Mouse (Mus musculus) thymus, postnatal 10 days (tissue): ENCODE data around the gene Acin1.
A peak's percentile ranks its signal among the peaks of the same experiment; 100 is the strongest.
"Not testable (repeated sequence)": the region's sequence is repeated elsewhere in the genome, so short reads cannot be mapped to it uniquely, and the experiment has no call there.

ENCODE experiments used
- DNase-seq, 2 experiments: peaks; one replicate each; pipeline ENCODE4 v3.0.0; 2021; ENCODE audit warnings: low spot score in 2 of 2

Acin1 gene

DNA sequence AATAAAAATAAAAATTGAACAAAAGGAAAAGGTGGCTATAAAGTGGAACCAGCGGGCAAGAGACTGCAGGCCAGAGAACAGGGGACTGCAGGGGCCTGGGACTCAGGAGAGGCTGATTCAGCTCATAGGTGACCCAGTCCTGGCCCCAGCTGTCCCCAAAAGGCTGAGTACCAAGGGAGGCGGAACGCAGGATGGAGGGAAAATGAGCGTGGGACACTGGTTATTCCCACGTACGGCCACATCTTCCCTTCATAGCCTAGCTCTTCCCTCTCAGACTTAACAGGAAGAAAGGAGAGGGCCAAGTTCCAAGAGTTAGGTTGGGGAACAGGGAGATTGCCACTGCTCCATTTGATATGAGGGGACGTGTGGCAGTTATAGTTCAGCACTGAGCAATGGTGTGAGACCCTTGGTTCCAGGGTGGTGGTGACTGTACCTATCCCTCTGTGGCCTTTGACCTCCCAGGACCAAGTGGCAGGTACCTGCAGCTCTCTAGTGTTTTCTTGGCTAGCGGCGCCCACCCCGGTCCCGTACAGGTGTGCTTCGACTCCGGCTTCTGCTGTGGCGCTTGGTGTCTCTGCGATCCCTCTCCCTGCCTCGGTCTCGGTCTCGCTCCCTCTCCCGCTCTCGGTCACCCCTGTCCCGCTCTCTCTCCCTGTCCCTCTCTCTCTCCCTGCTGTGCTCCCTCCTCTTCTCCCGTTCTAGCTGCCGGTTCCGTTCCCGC lies 44.3 kb downstream of the Acin1 start:
- DNase-seq: no peak

DNA sequence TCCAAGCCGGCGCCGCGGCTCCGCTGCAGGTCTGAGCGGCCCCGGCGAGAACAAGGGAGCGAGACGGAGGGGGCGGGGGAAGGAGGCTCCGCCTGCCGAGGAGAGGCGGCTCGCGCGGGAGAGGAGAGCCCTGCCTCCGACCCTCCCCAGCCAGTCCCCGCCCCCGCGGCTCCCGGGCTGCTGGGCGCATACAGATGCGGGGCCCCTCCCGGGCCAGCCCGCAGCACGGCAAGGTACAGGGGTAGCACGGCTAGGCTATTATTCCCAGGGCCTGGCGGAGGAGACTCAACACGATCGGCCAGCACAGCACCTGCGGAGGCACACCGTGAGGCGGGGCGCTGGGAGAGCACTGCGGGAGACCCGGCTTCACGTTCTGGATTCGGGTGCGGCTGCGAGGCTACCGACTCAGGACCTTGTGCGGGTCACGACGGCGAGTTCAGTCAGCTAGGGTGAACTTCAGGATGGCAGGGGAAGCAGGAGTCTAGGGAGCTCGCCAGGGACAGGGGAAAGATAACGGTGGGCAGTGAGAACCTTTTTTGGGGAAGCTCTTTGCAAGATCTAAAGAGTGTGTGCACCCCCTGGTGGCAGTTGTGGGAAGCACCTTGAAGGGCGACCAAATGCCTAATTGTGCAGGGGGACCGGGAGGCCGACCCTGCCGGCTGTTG lies 45.3 kb downstream of the Acin1 start, which contains the start of gene Cdh24:
Gene Cdh24 (minus strand): TSS at position 60 of the 665 bp plus-strand sequence.
- peak; percentile 90 to 94 for DNase-seq

DNA sequence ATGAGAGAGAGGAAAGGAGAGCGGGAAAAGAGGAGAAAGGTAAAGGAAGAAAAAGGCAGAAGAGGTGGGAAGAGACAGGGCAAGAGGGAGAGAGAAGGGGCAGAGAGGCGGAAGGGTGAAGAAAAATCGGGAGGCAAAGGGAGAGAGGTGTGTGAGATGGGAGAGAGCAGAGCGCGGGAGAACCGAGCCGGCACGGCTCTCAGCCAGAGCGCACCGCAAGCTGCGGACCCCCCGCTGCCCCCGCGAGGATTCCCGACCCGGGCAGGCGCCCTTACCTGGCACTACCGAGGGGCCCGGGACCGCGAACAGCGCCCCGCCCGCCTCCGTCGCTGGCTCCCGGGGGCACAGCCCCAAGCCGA lies 45.8 kb downstream of the Acin1 start, which contains the start of gene Gm17606:
Gene Gm17606 (plus strand): TSS at position 7 of the 359 bp plus-strand sequence.
- no peak for DNase-seq

DNA sequence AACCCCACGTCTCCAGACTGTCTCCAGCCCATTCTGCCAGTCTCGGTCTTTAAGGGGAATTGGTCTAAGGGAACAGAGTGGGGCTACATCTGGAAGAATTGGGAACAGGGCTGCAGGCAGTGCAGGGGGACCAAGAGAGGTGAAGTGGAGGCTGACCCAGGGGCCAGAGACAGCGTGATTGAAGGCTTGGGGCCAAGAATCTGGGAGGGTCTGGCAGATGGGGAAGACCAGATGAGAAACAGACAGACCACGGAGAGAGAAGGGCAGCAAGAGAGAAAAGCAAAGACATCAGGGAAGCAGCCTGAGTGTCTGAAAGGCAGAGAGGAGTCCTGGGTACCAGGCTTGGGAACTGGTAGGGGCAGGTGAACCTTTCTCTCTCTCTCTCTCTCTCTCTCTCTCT lies 46.6 kb downstream of the Acin1 start:
- DNase-seq: no peak

DNA sequence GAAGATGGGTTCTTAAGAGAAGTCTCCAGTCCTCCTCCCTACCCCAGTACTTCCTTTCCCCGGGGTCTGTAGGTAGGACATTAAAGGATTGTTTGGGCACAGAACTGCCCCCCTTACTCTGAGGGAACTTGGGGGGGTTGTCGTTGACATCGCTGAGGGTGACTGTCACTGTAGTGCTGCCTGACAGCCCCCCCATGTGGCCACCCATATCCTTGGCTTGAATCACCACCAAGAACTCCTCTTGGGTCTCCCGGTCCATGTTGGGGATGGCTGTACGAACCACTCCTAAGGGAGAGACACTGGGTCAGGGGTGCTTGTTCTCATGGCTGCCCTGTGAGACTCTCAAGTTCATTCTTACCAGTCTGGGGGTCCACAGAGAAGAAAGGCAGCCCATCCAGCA lies 48.5 kb downstream of the Acin1 start:
- no peak for DNase-seq

DNA sequence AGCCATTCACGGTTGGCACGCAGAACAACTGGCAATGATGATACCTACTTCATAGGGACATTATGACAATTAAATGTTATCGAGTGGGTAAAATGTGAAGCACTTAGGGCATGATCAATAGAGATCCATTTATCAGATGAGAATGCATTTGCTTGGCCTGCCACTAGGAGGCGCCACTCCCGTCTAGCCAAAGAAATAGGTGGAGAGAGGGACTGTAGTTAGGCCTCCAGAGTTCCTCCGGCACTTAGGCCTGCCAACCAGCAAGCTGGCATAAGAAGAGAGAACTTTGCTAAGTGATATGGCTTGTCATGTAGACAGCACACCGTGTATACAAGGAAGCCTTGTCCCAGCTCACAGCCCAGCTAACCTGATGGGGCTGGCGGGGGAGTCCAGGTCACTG lies 49.8 kb downstream of the Acin1 start:
- DNase-seq: peak in 1 of 2 experiments; percentile 57

DNA sequence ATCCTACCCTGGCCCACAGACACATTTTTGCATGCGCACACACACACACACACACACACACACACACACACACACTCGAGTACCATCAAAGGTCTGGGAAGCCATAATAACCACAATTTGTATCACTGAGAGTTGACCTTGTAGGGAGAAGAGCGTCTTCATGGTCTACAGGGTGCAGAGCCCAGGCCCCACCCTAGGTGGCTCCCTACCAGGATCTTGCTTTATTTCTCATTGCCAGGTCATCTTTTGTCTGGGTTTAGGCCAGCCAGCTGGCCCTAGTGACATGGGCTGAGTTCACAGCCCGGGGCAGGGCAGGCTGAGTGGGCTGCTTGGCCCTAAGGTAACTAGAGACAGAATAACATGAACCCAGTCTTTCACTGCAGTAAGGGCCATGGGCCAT lies 52.5 kb downstream of the Acin1 start:
- DNase-seq: no peak

DNA sequence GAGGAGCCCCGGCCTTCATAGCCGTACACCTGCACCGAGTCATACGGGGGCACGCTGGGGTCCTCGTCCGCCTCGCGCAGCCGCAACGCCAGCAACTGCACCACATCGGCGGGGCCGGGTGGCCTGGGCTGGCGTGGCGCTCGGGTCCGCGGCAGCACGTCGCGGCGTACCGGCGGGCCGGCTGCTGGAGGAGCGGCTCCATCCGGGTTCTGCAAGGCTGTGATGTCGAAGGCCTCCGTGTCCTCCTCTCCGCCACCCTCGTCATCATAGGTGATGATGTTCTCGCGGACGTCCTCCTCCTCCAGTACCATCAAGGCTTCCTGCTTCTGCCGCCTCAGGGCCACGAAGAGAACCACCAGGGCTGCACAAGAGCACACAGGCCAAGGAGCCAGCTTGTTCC lies 54.5 kb downstream of the Acin1 start:
- no peak for DNase-seq

DNA sequence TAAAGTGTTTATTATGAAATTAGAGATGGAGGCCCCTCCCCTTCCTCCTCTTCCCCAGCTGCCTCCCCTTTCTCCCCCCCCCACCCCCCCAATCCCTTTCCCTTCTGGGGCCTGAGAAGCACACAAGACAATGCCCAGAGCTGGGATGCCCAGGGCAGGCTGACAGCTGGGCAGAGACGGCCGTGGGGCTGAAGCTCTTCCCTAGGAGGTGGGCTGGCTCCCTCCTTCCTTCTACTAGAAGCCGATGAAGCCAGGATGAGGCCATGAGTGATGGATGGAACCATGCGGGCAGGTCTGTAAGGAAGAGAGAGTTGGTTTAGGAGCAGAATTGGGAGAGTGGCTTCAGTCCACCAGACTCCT lies 55.5 kb downstream of the Acin1 start:
- DNase-seq: no peak

DNA sequence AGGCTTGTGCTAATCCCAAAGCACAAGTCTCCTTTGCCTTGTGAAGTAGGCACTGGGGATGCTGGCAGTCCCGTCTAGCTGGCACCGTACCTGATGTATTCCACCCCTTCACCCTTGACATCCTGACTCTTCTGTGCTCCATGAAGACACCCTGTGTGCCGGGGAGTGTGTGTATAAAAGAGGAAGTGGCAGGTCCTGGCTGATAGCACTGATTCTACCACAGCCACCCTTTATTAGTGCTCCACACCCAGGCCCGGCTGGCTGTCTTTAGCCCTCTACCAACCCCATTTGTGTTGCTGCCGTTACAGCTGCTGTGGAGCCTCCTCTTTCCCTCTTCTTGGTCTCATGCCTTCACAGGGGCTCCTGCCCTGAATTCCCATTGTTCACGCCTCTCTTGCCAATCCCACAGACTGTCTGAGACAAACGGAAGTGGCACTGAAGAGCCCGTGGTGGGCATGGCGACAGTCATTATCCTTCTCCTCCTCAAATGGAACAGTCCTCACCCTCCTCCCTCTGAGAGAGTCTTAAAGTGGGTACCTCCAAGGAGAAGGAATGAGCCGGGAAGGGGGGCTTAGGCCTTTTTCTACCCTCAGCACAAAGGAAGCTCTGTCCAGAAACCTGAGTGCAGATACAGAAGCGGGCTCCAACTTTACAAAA lies 56.0 kb downstream of the Acin1 start:
- DNase-seq: no peak

DNA sequence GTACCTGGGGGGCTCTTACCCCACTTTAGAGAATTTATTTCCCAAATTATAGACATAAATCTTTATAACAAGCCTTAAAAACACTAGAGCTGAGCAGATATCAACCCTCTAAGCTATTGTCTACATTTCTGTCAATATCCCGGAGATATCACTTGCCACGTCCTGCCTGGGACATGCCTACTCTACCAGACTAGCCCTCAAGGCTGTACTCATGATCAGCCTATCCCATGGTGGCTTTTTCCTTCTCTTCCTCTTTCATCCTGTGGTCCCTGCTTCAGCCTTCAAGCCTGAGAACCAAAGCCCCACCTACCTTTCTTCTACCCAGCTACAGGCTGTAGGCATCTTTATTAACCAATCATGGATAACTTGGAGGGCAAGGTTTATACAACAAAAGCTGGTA lies 56.9 kb downstream of the Acin1 start:
- no peak for DNase-seq

DNA sequence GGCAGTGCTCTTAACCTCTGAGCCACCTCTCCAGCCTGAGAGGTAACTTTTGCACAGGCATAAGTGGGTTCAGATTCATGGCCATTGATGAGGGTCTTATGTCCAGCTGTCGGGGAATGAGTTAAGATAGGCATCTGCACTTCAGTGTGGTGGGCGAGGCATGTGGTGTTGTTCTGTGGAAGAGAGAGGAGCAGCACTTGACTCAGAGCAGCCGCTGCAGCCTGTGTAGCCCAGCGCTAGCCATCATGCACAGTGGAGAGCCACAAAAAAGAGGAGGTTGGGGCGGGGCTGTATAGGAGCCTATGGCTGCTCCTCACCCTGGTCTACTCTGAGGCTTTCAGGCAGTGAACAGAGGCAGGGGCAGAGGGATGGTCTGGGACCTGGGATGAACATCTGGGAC lies 58.6 kb downstream of the Acin1 start:
- no peak for DNase-seq

DNA sequence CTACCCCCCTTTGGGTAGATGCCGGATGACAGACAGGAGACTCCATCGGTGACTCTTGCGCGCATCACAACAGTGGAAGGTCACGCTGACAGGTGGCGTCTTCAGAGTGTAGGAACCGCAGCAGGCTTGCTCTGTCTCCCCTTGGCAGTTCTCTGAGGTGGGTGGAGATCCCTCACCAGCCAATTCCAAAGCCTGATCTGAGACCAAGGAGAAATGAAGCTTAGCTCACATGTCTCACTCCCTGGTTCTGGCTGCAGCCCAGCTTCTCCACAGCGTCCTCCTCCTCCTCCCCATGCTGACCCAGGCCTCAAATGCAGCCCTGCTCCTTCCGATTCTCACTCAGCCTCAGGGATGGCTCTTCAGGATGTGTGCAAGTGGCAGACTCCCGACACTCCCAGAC lies 61.8 kb downstream of the Acin1 start:
- no peak for DNase-seq

DNA sequence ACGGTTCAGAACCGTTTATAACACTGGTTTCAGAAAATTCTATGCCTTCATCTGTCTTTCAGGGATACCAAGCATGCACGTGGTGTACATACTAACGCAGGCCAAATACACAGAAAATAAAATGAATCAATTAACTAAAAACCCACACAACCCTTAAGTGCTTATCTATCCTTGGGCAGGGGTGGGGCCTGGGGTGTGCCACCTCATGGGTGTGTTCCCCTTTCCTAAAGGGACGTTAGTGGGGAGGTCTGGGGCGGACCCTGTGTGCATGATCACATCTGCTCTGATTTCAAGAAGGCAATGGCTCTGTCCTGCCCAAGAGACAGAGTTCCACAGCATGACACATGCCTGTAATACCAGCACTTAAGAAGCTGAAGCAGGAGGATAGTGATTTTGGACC lies 63.4 kb downstream of the Acin1 start:
- DNase-seq: no peak

DNA sequence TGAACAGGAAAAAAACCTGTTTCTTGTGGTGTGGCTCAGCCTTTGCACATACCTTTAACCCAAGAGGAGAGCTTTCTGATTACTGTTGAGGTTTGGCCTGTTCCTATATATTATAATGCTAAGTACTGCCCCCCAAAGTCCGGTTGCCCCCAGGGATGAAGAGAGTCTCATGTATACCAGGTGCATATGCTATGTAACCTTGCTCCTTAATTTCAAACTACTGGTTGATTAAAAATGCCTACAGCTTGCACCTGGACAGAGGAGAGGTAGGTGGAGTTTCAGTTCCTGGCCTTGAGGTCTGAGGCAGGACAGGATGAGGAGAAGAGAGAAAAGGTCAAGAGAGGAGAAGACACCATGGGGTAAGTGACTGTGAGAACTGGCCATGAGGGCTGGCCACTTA lies 65.6 kb downstream of the Acin1 start, which contains the start of gene Psmb11:
Gene Psmb11 (plus strand): TSS at position 301 of the 400 bp plus-strand sequence.
- no peak for DNase-seq

DNA sequence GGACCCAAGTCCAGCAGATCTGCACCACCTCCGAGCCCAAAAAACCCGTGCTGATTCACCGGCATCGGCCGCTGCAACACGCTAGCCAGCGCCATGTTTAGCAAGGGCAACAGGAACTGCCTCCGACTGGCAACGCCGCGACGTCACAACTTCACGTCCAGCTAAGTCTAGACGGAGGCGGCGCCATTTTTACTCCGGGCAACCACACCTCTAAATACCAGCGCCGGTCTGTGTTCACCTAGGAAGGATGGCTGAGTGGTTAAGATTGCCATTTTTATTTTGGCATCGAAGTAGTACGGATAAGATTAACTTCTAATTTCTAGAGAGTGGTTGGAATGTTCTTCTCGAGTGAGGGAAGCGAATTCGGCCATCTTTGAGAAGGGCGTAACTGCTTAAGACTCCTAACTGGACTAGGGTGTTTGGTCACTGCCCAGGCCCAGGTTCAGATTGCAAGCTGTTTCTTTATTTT lies 68.8 kb downstream of the Acin1 start, which contains the start of gene Psmb5:
Gene Psmb5 (minus strand): TSS at position 126 of the 469 bp plus-strand sequence.
- DNase-seq: peak; percentile 80 to 85

DNA sequence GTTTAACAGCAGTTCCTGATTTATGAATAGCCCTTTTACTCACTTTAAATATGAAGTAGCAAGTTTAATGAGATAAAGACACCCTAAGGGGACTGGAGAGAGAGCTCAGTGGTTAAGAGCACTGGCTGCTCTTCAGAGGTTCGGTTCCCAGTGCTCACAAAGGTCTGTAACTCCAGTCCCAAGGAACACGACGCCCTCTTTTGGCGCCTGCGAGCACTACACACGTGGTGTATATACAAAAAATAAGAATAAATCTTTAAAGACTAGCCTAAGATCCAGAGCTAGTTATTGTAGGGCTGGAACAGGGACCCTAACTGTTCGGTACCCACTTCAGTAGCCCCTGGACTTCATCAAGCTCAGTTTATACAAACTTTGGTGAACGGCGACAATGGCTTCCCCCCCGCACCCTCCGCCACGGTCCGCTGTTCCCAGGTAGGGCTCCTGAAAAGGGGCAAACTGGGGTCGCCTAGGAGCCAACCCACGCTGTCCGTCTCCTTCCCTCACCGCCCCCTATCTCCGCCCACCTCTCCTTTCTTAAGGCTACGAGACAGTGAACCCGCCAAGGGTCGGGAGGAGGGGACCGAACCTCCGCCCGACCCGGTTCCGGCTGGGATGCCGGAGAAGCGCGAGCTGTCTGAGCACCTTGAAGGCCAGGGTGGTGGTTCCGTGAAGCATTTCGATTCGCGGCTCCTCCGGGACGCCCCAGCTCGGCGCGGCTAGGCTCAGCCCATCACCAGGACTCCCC lies 69.4 kb downstream of the Acin1 start:
- no peak for DNase-seq

DNA sequence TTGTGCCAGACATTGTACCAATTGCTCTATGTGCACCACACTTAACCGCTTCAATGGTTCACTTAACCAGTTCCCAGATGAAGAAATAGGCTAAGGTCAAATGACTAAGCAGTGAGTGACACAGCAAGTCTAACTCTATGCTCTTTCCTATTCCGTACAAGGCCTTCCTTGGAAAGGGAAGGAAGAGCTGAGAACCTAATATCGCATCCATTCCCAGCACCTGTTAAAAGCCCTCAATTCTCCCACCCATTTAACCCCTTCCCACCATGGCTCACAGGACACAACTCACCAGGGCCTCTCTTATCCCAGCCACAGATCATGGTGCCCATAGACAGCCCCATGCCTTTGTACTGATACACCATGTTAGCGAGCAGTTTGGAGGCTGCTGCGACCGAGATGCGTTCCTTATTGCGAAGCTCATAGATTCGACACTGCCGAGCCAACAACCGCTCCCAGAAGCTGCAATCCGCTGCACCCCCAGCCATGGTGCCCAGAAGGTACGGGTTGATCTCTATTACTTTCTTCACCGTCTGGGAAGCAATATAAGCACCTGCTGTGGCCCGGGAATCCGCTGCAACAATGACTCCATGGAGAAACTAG lies 70.4 kb downstream of the Acin1 start:
- DNase-seq: no peak

DNA sequence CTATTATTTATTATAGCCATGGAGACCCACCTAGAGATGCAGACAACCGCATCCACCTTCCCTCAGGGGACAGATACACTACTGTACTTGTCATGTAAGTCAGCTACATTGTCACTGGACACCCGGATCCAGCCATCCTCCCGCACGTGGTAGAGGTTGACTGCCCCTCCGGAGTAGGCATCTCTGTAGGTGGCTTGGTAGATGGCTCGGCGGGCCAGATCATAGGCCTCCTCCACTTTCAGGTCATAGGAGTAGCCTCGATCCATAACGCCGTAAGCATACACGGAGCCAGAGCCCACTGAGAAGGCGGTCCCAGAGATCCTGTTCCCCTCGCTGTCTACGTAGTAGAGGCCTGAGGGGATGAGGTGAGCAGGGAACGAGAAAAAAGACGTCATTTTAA lies 72.6 kb downstream of the Acin1 start:
- DNase-seq: not testable (repeated sequence)

DNA sequence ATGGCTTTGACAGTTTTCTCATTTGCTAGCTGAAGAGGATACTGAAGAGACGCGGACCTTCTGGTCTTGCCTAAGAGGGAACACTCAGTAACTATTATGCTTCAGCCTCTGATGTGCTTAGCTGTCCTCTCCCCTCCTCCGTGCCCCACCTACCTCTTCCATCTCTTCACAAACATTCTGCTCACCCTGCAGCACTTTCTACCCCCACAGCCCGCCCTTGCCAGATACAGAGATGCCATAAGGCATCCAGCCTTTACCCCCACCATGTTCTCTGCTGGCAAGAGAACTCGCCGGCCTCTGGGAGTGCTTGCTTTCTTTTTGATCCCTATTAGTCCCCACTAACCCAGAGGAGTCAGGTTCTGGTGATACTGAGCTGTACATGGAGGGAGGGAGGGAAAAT lies 76.1 kb downstream of the Acin1 start:
- no peak for DNase-seq

DNA sequence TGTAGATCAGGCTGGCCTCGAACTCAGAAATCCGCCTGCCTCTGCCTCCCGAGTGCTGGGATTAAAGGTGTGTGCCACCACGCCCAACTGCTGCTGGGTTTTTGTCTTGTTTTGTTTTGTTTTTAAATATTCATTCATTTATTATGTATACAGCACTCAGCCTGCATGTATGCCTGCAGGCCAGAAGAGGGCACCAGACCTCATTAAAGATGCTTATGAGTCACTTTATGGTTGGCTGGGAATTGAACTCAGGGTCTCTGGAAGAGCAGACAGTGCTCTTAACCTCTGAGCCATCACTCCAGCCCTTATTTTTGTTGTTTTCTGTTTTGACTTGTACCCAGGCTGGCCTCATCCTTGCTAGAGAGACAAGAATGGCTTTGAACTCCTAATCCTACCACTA lies 76.8 kb downstream of the Acin1 start:
- peak in 1 of 2 experiments; percentile 44 for DNase-seq

DNA sequence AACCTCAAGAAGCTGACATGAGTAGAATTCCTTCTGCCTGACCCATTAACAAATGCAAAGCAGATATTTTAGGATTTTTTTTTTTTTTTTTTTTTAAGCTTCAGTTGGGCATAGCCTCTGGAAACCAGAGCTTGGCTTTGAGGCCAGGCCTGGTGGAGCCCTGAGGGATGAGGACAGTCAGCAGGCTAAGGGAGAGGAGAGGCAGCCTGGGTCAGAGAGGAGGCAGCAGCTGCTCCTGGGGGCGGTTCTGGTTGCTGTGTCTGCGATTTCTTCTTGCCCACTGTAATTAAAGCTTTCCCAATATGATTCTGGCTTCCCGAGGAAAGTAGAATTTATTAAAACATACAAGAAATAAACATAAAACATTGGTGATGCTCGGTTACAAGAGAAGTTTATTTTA lies 77.5 kb downstream of the Acin1 start:
- DNase-seq: no peak
